Mouse (Mus musculus) kidney, adult 2 months (tissue): ENCODE results near the gene Meis2. TPM values are rescaled to one million over a fixed set of nuclear protein-coding genes. Genes with fewer than 3 reads are reported as not detected.
A peak's percentile ranks its signal among the peaks of the same experiment; 100 is the strongest.

Source experiments
- DNase-seq: peaks from one replicate; pipeline ENCODE4 v3.0.0; 2021
- H3K27ac ChIP-seq: fragments of 200-500 bp; 2 replicates; pipeline ENCODE4 v1.5.1; 2012; ENCODE audit warnings: low read depth, low read length, control low read depth, inconsistent platforms; ENCODE audit not compliant: insufficient read depth
- H3K27me3 ChIP-seq: fragments of 200-500 bp; replicated peaks from 2 replicates; pipeline ENCODE4 v1.6.1; 2012; ENCODE audit warnings: mild to moderate bottlenecking, moderate library complexity, low read length, inconsistent platforms; ENCODE audit not compliant: control insufficient read depth, insufficient read depth
- H3K36me3 ChIP-seq: fragments of 200-500 bp; 2 replicates; pipeline ENCODE4 v1.6.1; 2012; ENCODE audit warnings: mild to moderate bottlenecking, moderate library complexity, low read length, inconsistent platforms; ENCODE audit not compliant: control insufficient read depth, insufficient read depth
- H3K4me1 ChIP-seq: fragments of 200-500 bp; 2 replicates; pipeline ENCODE4 v1.6.1; 2011; ENCODE audit warnings: low read length; ENCODE audit not compliant: control insufficient read depth, insufficient read depth
- H3K4me3 ChIP-seq: fragments of 200-500 bp; 2 replicates; pipeline ENCODE4 v1.5.1; 2011; ENCODE audit warnings: mild to moderate bottlenecking, low read depth, low read length, control low read depth; ENCODE audit not compliant: insufficient read depth
- CTCF ChIP-seq: fragments of 200-500 bp; conservative IDR thresholded peaks from 2 replicates; pipeline ENCODE4 v1.5.1; 2011; ENCODE audit warnings: low read depth, mild to moderate bottlenecking, control low read depth, low read length, moderate library complexity, mixed read lengths; ENCODE audit not compliant: insufficient read depth, insufficient read length
- POLR2A ChIP-seq: fragments of 200-500 bp; IDR thresholded peaks from one replicate; pipeline ENCODE4 v1.6.1; 2011; ENCODE audit warnings: low read depth, low read length, control low read depth
- WGBS: fragments of 180-500 bp; shearing (Covaris S2); methylation state at CpG from one replicate; pipeline ENCODE4 v1.1.7; 2018; 5-methylcytosine and 5-hydroxymethylcytosine counted together
- polyA plus RNA-seq: library from polyadenylated mRNA; depleted of rRNA; stranded (reverse); fragments of >200 nt; gene quantifications from 2 replicates; pipeline ENCODE4 v1.2.3, GENCODE M21; 2012

The Meis2 gene
- polyA plus RNA-seq, 1 experiment: 32.2 TPM

DNA sequence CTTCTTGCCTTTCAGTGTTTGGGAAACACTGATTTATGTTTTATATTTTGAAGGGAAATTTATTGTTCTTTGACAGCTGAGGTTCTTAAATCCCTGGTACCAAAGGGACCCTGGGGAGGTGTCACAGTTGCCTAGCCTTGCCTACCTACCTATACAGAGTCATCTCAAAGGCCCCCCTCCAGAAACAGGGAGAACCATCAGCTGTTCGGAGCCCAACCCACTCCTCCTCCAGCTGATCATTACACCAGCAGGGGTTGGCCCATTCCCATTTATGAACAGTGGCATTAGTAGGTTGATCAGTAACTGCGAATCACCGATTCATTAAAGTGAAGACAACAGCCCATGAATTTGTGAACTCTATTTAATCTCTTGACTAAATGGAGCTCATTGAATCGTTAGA, 176.4 kb downstream of the Meis2 start:
- DNase-seq: no peak
- Histone ChIP-seq H3K36me3 (no peaks in the 10 kb centered on the region), H3K27me3 (no peaks in the 10 kb centered on the region), H3K27ac (no peak overlapping the region), H3K4me1 (no peaks in the 10 kb centered on the region), H3K4me3 (no peak overlapping the region)
- TF ChIP-seq CTCF: no peak
- no peak for TF ChIP-seq POLR2A
- WGBS: 59% methylated on average over 4 of the region's 4 CpGs

GRCm38 (mm10) chr2:115888336-115889077, 177.1 kb downstream of the Meis2 start:
- H3K4me1 ChIP-seq: no peaks in the 10 kb centered on the region

DNA sequence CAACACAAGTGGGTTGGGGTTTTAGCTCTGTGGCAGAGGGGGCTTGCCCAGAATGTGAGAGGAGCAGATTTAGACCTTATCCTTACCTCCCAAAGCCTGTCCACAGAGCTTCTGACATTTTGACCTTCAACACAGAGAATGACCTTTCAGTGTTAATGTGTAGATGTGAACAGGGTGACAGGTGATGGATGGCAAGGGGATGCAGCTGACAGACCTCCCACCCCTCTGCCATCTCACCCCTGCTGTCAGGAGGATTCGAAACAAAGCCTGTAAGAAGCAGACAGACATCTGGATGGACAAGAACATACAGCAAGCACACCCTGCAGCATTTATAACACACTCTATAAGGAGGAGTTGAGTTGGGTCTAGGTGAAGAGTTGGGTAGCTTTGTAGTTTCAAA, 178.0 kb downstream of the Meis2 start:
- Histone ChIP-seq H3K36me3 (no peaks in the 10 kb centered on the region), H3K27me3 (no peaks in the 10 kb centered on the region), H3K27ac (no peak overlapping the region), H3K4me3 (no peak overlapping the region), H3K4me1 (no peaks in the 10 kb centered on the region)
- WGBS: 84% methylated on average over 1 of the region's 1 CpGs
- no peak for DNase-seq
- TF ChIP-seq POLR2A (no peak), CTCF (no peak)

More at GRCm38 (mm10) chr2:115888336-115889077, 177.1 kb downstream of the Meis2 start:
- H3K27ac ChIP-seq: no peak overlapping the region; the same call in 1 of the 2 replicates
- H3K27me3 ChIP-seq: no peaks in the 10 kb centered on the region
- no peaks in the 10 kb centered on the region for H3K36me3 ChIP-seq
- H3K4me3 ChIP-seq: no peak overlapping the region
- peak; percentile 21 for DNase-seq
- WGBS: 57% methylated on average over 5 of the region's 5 CpGs
- TF ChIP-seq CTCF (no peak), POLR2A (no peak)

DNA sequence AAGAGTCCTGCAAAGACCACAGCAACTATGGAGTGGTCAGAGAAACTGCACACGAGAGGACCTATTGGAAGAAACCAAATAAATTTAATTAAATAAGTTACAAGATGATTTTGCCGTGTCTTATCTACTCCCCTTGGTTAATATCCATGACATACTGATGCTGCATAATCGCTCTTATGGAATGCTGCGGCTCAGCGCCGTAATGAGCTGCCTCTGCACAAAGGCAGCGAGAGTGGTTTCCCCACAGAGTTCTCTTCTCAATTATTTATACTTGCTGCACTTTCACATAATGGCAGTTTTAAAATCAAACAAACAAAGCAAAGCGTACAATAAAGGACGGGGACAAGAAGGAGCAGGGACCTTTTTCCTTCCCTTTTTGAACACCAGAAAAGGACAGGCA, 181.5 kb downstream of the Meis2 start:
- Histone ChIP-seq H3K4me1 (no peaks in the 10 kb centered on the region; the same call in 1 of the 2 replicates), H3K4me3 (no peak overlapping the region), H3K27me3 (no peaks in the 10 kb centered on the region), H3K36me3 (no peaks in the 10 kb centered on the region), H3K27ac (no peak overlapping the region)
- TF ChIP-seq POLR2A (no peak), CTCF (no peak)
- WGBS: 84% methylated on average over 9 of the region's 9 CpGs
- DNase-seq: no peak

DNA sequence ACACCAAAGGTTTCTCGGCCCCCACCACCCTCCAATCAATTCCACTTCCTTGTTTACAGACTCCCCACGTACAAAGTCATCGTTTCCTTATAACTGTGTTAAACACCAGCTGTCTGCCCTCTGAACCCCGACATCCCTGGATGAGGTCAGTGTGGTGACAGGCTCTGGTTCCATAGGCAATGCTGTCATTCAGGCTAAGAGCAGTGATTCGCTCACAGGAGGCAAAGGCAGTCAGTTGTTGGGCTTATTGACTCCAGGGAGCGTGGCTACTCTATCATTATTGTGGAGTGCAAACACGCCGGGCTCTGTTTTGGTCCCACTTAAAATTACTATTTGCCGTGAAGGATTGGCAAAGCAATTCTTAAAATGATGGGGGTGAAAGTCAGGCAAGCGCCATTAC, 182.1 kb downstream of the Meis2 start:
- WGBS: 78% methylated on average over 10 of the region's 10 CpGs
- H3K36me3 ChIP-seq: no peaks in the 10 kb centered on the region
- no peak overlapping the region for H3K4me3 ChIP-seq
- no peaks in the 10 kb centered on the region for H3K27me3 ChIP-seq
- H3K27ac ChIP-seq: no peak overlapping the region
- no peak for DNase-seq
- H3K4me1 ChIP-seq: no peaks in the 10 kb centered on the region; the same call in 1 of the 2 replicates
- TF ChIP-seq POLR2A (no peak), CTCF (no peak)

DNA sequence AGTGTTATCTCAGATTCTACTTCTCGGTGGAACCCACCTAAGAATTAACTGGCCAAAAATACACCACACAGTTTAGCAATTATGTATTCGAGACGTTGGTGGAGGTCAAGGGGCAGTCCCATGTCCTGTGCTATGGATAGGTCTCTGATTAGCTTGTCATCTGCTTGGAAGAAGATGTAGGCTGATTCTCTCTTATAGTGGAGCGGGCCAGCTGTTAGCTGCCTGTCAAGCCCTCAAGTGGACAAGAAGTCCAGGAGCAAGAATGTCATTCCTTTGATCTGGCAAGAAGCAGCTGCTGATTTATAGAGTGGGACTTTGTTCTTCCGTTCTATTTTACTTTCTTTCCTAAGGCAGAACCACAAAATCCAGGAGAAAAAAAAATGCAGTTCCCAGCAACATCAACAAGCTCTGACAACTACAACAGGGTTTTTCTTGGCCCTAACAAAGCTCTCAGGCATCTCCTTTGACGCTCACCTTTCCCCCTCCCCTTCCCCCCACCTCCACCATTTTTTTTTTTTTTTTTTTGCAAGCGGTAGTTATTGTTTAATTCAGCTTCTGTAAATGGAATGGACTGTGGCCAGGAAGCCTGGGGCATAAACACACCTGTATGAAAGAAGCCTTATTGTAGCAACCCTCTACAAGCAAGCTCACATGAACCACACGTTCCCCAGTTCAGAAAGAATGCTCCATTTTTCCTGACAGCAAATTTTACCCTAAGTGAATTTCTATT, 189.7 kb downstream of the Meis2 start:
- 28% methylated on average over 8 of the region's 8 CpGs for WGBS
- Histone ChIP-seq H3K36me3 (no peaks in the 10 kb centered on the region), H3K27me3 (no peaks in the 10 kb centered on the region; the same call in 1 of the 2 replicates), H3K4me3 (no peak overlapping the region), H3K27ac (no peak overlapping the region), H3K4me1 (peaks cover 3% of the 10 kb centered on the region; the same call in 1 of the 2 replicates)
- no peak for DNase-seq
- no peak for TF ChIP-seq CTCF
- TF ChIP-seq POLR2A: no peak

DNA sequence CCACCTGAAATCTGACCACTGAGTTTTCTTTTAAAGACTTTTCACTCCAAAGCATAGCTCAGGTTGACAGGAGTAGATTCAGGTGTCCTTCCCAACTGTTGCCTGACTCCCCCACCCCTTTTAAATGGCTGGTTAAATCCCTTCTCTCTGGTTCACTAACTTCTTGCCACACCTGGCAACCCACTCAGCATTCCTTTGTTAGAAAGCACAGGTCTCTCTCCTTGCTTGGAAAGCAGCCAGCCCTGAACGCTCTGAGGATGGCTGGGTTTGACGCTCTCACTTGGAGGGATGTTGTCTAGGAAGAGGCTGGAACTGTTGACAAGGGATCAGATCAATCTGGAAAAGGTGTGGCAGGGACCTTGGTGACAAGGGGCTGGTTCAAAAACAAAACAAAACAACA, 192.8 kb downstream of the Meis2 start:
- 8% methylated on average over 2 of the region's 2 CpGs for WGBS
- Histone ChIP-seq H3K27ac (no peak overlapping the region), H3K4me1 (0 out of 2 replicates have a peak, but pooled peaks cover 3% of the 10 kb centered on the region), H3K27me3 (no peaks in the 10 kb centered on the region; the same call in 1 of the 2 replicates), H3K36me3 (no peaks in the 10 kb centered on the region), H3K4me3 (no peak overlapping the region)
- TF ChIP-seq POLR2A: no peak
- TF ChIP-seq CTCF: no peak
- peak; percentile 57 for DNase-seq
